Mouse (Mus musculus) heart, adult 2 months (tissue): ENCODE data around the gene Rgs3. TPM values are rescaled to one million over a fixed set of nuclear protein-coding genes. Genes with fewer than 3 reads are reported as not detected.
"Not testable (repeated sequence)": the region's sequence is repeated elsewhere in the genome, so short reads cannot be mapped to it uniquely, and the experiment has no call there.

Experiments used
- DNase-seq, 2 experiments: peaks; one replicate each; pipeline ENCODE4 v3.0.0; 2021
- H3K27ac ChIP-seq: fragments of 200-600 bp; 2 replicates; pipeline ENCODE4 v1.8.1; 2022
- H3K27me3 ChIP-seq: fragments of 200-500 bp; 2 replicates; pipeline ENCODE4 v1.6.1; 2012; ENCODE audit warnings: mild to moderate bottlenecking, low read length, inconsistent platforms, mixed read lengths; ENCODE audit not compliant: control insufficient read depth, insufficient read depth
- H3K36me3 ChIP-seq: fragments of 200-500 bp; 2 replicates; pipeline ENCODE4 v1.6.1; 2012; ENCODE audit warnings: low read length, inconsistent platforms; ENCODE audit not compliant: control insufficient read depth, insufficient read depth
- H3K4me1 ChIP-seq: fragments of 200-500 bp; 2 replicates; pipeline ENCODE4 v1.6.1; 2011; ENCODE audit warnings: low read length; ENCODE audit not compliant: control insufficient read depth, insufficient read depth
- H3K4me3 ChIP-seq: fragments of 200-600 bp; 2 replicates; pipeline ENCODE4 v1.8.1; 2022
- H3K79me2 ChIP-seq: fragments of 200-500 bp; replicated peaks from 2 replicates; pipeline ENCODE4 v1.6.1; 2012; ENCODE audit warnings: mild to moderate bottlenecking, inconsistent platforms, low read length, moderate library complexity, mixed read lengths; ENCODE audit not compliant: control insufficient read depth, insufficient read depth
- H3K9ac ChIP-seq: fragments of 200-500 bp; 2 replicates; pipeline ENCODE4 v1.6.1; 2012; ENCODE audit warnings: low read depth, mild to moderate bottlenecking, control low read depth, inconsistent platforms, low read length, mixed read lengths
- CTCF ChIP-seq: fragments of 200-600 bp; IDR thresholded peaks from 2 replicates; pipeline ENCODE4 v1.8.1; 2022; ENCODE audit warnings: antibody characterized with exemption, mild to moderate bottlenecking, moderate library complexity
- EP300 ChIP-seq: fragments of 200-500 bp; IDR thresholded peaks from 2 replicates; pipeline ENCODE4 v1.6.1; 2011; ENCODE audit warnings: low read depth, low read length, control low read depth; ENCODE audit not compliant: insufficient read depth
- POLR2A ChIP-seq: fragments of 200-500 bp; IDR thresholded peaks from 2 replicates; pipeline ENCODE4 v1.6.1; 2011; ENCODE audit warnings: mild to moderate bottlenecking, low read depth, low read length, control low read depth; ENCODE audit not compliant: insufficient read depth
- WGBS: fragments of 180-500 bp; shearing (Covaris S2); methylation state at CpG from one replicate; pipeline ENCODE4 v1.1.7; 2018; 5-methylcytosine and 5-hydroxymethylcytosine counted together
- intact Hi-C: fragments of 180-260 bp; cut with DNase I; formaldehyde crosslinking; loops from one replicate; pipeline ENCODE4 v1.15.1; 2025
- polyA plus RNA-seq: library from polyadenylated mRNA; depleted of rRNA; stranded (reverse); fragments of >200 nt; gene quantifications from 2 replicates; pipeline ENCODE4 v1.2.3, GENCODE M21; 2012
- total RNA-seq, 2 experiments: library from RNA; stranded (reverse); gene quantifications; 2 replicates each; pipeline ENCODE4 v1.2.3; 2021

Gene Rgs3
- total and polyA plus RNA-seq, 3 experiments: 23.5 to 48.1 (median 33.7) TPM

- peak overlapping the region; percentile 23 for H3K9ac ChIP-seq
- H3K79me2 ChIP-seq: no peaks in the 10 kb centered on the region
- 0 out of 2 replicates have a peak, but pooled peaks cover 2% of the 10 kb centered on the region for H3K4me1 ChIP-seq
- no peaks in the 10 kb centered on the region for H3K27me3 ChIP-seq
- peak; percentile 63 to 64 for DNase-seq
- no peaks in the 10 kb centered on the region for H3K36me3 ChIP-seq
- H3K4me3 ChIP-seq: peak overlapping the region; percentile 46
- H3K27ac ChIP-seq: no peak overlapping the region; the same call in 1 of the 2 replicates
- intact Hi-C loops: no loop called here
- 10% methylated on average over 42 of the region's 42 CpGs for WGBS
- TF ChIP-seq EP300: no peak
- peak; percentile 51 for TF ChIP-seq CTCF
- no peak for TF ChIP-seq POLR2A
These were observed 23.8 kb downstream of the Rgs3 start for GRCm38 (mm10) chr4:62583265-62584092.

DNA sequence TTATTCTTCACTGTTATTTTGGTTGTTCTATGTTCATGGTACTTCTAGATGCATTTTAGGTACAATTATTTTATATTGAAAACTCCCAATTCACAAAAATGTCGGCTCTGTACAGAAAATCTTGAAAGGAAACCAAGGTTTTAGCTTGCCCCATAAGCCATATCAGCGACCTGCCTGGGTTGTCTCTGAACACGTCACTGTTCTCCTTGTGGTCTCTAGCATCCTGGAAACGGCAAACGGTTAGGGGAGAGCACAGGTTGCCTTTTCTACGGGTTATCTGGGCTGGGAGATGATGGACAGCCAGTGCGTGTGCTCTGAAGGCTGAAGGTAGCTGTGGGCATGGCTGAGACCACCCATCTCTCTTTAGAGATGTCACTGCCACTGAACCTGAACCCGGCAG lies 27.4 kb downstream of the Rgs3 start:
- H3K27ac ChIP-seq: no peak overlapping the region
- no peaks in the 10 kb centered on the region for H3K27me3 ChIP-seq
- H3K4me3 ChIP-seq: no peak overlapping the region
- intact Hi-C loops: no loop called here
- H3K4me1 ChIP-seq: peaks cover 7% of the 10 kb centered on the region
- no peaks in the 10 kb centered on the region for H3K79me2 ChIP-seq
- TF ChIP-seq CTCF (no peak), POLR2A (no peak), EP300 (no peak)
- no peak for DNase-seq
- H3K9ac ChIP-seq: no peak overlapping the region
- 80% methylated on average over 8 of the region's 8 CpGs for WGBS
- no peaks in the 10 kb centered on the region for H3K36me3 ChIP-seq

GRCm38 (mm10) chr4:62590878-62591277 lies 31.2 kb downstream of the Rgs3 start:
- no peak for DNase-seq
- 83% methylated on average over 1 of the region's 1 CpGs for WGBS
- no peaks in the 10 kb centered on the region for H3K27me3 ChIP-seq
- no peak overlapping the region for H3K9ac ChIP-seq
- TF ChIP-seq POLR2A: no peak
- TF ChIP-seq EP300: no peak
- no peak for TF ChIP-seq CTCF
- H3K4me1 ChIP-seq: peaks cover 6% of the 10 kb centered on the region
- no peaks in the 10 kb centered on the region for H3K36me3 ChIP-seq
- intact Hi-C loops: no loop called here
- no peaks in the 10 kb centered on the region for H3K79me2 ChIP-seq
- H3K4me3 ChIP-seq: no peak overlapping the region
- peak overlapping the region; percentile 28; the same call in 1 of the 2 replicates for H3K27ac ChIP-seq

DNA sequence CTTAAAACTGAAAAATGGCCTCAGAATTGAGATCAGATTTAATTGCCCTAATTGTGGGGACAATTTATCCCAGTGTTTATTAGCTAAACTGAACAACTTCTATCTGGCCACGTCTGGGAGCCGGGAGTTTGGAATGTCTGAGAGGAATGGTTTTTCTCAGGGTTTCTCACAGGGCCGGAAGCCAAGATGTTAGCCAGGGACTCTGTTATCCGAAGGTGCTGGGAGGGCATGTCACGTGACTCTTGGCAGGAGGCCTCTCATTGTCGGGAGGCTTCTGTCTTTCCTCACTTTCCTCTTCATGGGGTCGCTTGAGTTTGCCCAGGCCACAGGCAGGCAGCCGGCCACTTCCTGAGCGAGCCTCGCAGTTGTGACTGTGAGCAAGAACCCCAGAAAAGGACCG lies 31.7 kb downstream of the Rgs3 start:
- H3K4me3 ChIP-seq: no peak overlapping the region
- no peaks in the 10 kb centered on the region for H3K27me3 ChIP-seq
- WGBS: 16% methylated on average over 11 of the region's 11 CpGs
- H3K27ac ChIP-seq: peak overlapping the region; percentile 28
- TF ChIP-seq CTCF (no peak), EP300 (peak; percentile 76; the same call in 1 of the 2 replicates), POLR2A (no peak)
- no peaks in the 10 kb centered on the region for H3K79me2 ChIP-seq
- no peak overlapping the region for H3K9ac ChIP-seq
- intact Hi-C loops: no loop called here
- H3K36me3 ChIP-seq: no peaks in the 10 kb centered on the region
- peak; percentile 62 to 68 for DNase-seq
- H3K4me1 ChIP-seq: peaks cover 9% of the 10 kb centered on the region

DNA sequence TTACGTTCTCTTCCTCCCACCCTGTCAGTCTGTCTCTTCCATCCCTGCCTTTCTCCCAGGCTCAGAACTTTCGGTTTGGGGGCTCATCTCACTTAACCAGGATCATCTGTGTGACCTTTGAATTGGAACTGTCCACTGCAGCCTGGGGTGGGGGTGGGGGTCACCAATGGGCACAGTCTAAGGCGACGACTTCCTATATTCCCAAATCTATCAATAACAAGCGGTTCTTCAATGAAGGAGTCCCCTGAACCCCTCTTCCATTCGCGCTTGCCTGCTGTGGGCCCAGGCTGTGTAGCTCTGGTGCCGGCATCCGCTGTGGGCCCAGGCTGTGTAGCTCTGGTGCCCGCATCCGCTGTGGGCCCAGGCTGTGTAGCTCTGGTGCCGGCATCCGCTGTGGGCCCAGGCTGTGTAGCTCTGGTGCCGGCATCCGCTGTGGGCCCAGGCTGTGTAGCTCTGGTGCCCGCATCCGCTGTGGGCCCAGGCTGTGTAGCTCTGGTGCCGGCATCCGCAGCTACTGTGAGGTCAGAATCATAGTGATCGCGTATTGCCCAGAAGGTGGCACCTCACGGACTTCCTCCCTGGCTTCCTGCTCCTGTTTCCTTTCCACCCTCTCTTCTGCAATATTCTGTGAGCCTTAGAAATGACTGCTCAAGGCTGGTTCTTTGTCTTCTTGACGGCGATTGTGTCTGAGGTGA lies 34.0 kb downstream of the Rgs3 start:
- H3K36me3 ChIP-seq, H3K9ac ChIP-seq, H3K79me2 ChIP-seq, H3K27me3 ChIP-seq, DNase-seq, intact Hi-C loops, H3K27ac ChIP-seq, H3K4me3 ChIP-seq: not testable (repeated sequence)
- 86% methylated on average over 24 of the region's 24 CpGs for WGBS
- H3K4me1 ChIP-seq: peaks cover 11% of the 10 kb centered on the region

- TF ChIP-seq EP300: no peak
- TF ChIP-seq CTCF: no peak
- no peak for TF ChIP-seq POLR2A
- no peak overlapping the region for H3K4me3 ChIP-seq
- WGBS: 94% methylated on average over 5 of the region's 5 CpGs
- H3K27me3 ChIP-seq: no peaks in the 10 kb centered on the region
- intact Hi-C loops: no loop called here
- DNase-seq: no peak
- no peaks in the 10 kb centered on the region for H3K79me2 ChIP-seq
- H3K9ac ChIP-seq: no peak overlapping the region
- no peaks in the 10 kb centered on the region for H3K36me3 ChIP-seq
- peaks cover 11% of the 10 kb centered on the region for H3K4me1 ChIP-seq
- no peak overlapping the region for H3K27ac ChIP-seq
These were observed 34.8 kb downstream of the Rgs3 start for GRCm38 (mm10) chr4:62594442-62594841.
